Mouse (Mus musculus): ENCODE measurements at regions not wholly inside any gene's neighbourhood (a gene's known extent, or its start where the extent isn't known, plus 50 kb on each side); places are given as distances from the start of the nearest gene placed in this dataset.

DNA sequence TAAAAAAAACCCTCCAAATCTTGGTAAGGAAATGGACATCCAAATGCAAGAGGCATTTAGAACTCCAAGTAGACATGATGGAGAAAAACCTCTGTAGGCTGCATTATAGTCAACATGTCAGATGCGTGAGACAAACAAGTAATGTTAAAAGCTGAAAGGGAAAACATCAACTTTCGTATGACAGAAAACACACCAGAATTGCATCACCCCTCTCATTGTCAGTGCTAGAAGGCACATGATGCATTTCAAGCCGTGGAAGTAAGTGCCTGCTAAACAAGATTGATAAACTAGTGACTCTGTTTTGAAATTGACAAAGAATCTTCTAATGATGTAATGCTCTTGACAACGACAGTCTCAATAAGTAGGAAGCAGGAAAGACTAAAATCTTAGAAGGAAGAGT is 96.1 kb downstream of the Mbl2 start:
- Histone ChIP-seq H3K27me3 (replicated peaks; ENCODE audit: control insufficient read depth, insufficient read depth, low read length) (no peaks in the 10 kb centered on the region), H3K27ac (replicated peaks; ENCODE audit: low read depth, low read length) (no peak overlapping the region), H3K9ac (ENCODE audit: low read depth, low read length) (no peak overlapping the region), H3K36me3 (ENCODE audit: control insufficient read depth, insufficient read depth, low read length) (no peaks in the 10 kb centered on the region), H3K4me3 (ENCODE audit: low read depth, low read length) (no peak overlapping the region), H3K9me3 (ENCODE audit: control insufficient read depth, low read length) (no peaks in the 10 kb centered on the region), H3K4me2 (ENCODE audit: low read depth, low read length) (no peak overlapping the region), H3K4me1 (ENCODE audit: control insufficient read depth, insufficient read depth, low read length) (no peaks in the 10 kb centered on the region)
- DNase-seq (ENCODE audit: low spot score) (no peak), ATAC-seq (ENCODE audit: low read depth) (no peak)
- 83% methylated on average over 4 of the region's 4 CpGs for WGBS

DNA sequence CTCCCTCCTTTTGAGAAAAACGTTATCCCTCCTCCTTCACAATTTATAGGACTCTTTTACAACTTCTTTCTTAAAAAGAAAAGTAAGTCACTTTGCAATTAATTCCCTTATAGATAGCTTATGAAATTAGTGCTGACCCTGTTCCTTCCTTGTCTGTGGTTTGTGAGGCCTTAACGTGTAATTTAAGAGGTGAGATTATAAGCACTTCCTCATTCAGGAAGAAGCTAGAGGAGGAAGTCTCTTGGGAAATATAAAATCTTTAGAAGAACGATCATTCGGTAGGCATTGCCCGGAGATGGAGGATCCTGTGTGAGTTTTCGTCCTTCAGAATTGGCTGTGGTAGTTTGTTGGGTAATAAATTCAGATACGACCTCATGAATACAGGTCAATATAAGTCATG is 98.0 kb downstream of the Mbl2 start:
- no peak overlapping the region for H3K9ac ChIP-seq (ENCODE audit: low read depth, low read length)
- H3K27me3 ChIP-seq (replicated peaks; ENCODE audit: control insufficient read depth, insufficient read depth, low read length): no peaks in the 10 kb centered on the region
- WGBS: 81% methylated on average over 7 of the region's 7 CpGs
- ATAC-seq (ENCODE audit: low read depth) (no peak), DNase-seq (ENCODE audit: low spot score) (no peak)
- H3K4me3 ChIP-seq (ENCODE audit: low read depth, low read length): no peak overlapping the region
- no peak overlapping the region for H3K27ac ChIP-seq (replicated peaks; ENCODE audit: low read depth, low read length)
- H3K4me2 ChIP-seq (ENCODE audit: low read depth, low read length): no peak overlapping the region
- no peaks in the 10 kb centered on the region for H3K4me1 ChIP-seq (ENCODE audit: control insufficient read depth, insufficient read depth, low read length)
- H3K9me3 ChIP-seq (ENCODE audit: control insufficient read depth, low read length): no peaks in the 10 kb centered on the region
- no peaks in the 10 kb centered on the region for H3K36me3 ChIP-seq (ENCODE audit: control insufficient read depth, insufficient read depth, low read length)

DNA sequence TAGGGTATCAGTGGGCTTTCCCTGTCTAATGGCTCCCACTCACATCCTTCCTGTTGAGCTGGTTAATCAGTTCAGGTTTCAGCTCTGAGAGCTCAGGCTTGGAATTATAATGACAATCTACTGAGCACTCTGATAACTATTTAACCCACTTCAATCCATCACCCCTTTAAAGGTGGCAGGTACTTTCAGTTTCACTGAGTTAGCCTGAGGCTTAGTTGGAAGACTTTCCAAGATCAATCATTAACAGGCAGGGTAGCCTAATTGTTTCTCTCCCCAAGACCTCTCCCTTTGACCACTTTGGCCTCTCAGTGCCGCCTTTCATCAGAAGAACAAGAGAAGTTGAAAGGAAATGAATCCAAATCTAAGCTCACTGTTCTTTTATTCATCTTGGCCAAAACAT is 99.1 kb downstream of the Mbl2 start:
- no peak overlapping the region for H3K4me2 ChIP-seq (ENCODE audit: low read depth, low read length)
- no peak overlapping the region for H3K27ac ChIP-seq (replicated peaks; ENCODE audit: low read depth, low read length)
- 70% methylated on average over 1 of the region's 1 CpGs for WGBS
- no peaks in the 10 kb centered on the region for H3K9me3 ChIP-seq (ENCODE audit: control insufficient read depth, low read length)
- no peaks in the 10 kb centered on the region for H3K36me3 ChIP-seq (ENCODE audit: control insufficient read depth, insufficient read depth, low read length)
- DNase-seq (ENCODE audit: low spot score): no peak
- H3K4me1 ChIP-seq (ENCODE audit: control insufficient read depth, insufficient read depth, low read length): peaks cover 4% of the 10 kb centered on the region; the same call in 1 of the 2 replicates
- no peaks in the 10 kb centered on the region for H3K27me3 ChIP-seq (replicated peaks; ENCODE audit: control insufficient read depth, insufficient read depth, low read length)
- ATAC-seq (ENCODE audit: low read depth): no peak
- no peak overlapping the region for H3K9ac ChIP-seq (ENCODE audit: low read depth, low read length)
- H3K4me3 ChIP-seq (ENCODE audit: low read depth, low read length): no peak overlapping the region

DNA sequence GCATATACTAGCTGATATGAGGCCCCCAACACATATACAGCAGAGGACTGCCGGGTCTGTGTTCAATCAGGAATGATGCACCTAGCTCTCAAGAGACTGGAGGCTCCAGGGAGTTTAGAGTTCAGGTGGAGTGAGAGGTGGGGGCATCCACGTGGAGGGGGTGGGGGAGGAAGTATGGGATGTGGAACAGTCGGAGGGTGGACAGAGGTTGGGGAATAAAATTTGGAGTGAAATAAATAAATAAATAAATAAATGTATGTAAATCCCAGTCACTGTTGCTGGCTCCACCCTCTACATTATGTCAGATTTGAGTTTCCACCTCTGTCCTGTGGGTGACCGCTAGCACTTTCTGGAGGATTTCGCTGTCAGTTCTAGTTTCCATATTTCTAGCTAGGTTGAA is 111.7 kb downstream of the Mbl2 start:
- Histone ChIP-seq H3K4me3 (ENCODE audit: low read depth, low read length) (no peak overlapping the region), H3K9me3 (ENCODE audit: control insufficient read depth, low read length) (no peaks in the 10 kb centered on the region), H3K9ac (ENCODE audit: low read depth, low read length) (no peak overlapping the region), H3K36me3 (ENCODE audit: control insufficient read depth, insufficient read depth, low read length) (no peaks in the 10 kb centered on the region), H3K27me3 (replicated peaks; ENCODE audit: control insufficient read depth, insufficient read depth, low read length) (no peaks in the 10 kb centered on the region), H3K27ac (replicated peaks; ENCODE audit: low read depth, low read length) (no peak overlapping the region), H3K4me2 (ENCODE audit: low read depth, low read length) (no peak overlapping the region), H3K4me1 (ENCODE audit: control insufficient read depth, insufficient read depth, low read length) (no peaks in the 10 kb centered on the region)
- 92% methylated on average over 5 of the region's 5 CpGs for WGBS
- no peak for ATAC-seq (ENCODE audit: low read depth)
- DNase-seq (ENCODE audit: low spot score): no peak

DNA sequence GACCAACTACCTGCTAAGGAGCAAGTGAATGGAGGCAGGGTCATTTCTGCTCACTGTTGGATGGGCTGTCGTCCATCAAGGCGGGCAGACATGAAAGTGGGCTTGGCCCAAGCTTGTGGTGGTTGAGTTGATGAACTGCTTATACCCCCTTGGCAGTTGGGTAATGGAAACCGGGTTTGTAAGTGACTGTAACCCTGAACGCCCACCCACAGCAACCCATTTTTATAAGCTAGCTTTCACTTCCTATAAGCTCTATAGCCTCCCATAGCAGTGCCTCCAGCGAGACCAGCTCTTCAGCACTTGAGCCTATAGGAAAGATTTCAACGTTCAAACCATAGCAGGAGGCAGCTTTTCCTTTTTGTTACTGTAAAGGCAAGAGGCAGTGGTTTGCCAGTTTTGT is 116.2 kb downstream of the Mbl2 start:
- H3K4me1 ChIP-seq (ENCODE audit: control insufficient read depth, insufficient read depth, low read length): no peaks in the 10 kb centered on the region
- no peaks in the 10 kb centered on the region for H3K9me3 ChIP-seq (ENCODE audit: control insufficient read depth, low read length)
- no peak overlapping the region for H3K4me2 ChIP-seq (ENCODE audit: low read depth, low read length)
- WGBS: 82% methylated on average over 6 of the region's 6 CpGs
- no peak for ATAC-seq (ENCODE audit: low read depth)
- no peak overlapping the region for H3K9ac ChIP-seq (ENCODE audit: low read depth, low read length)
- H3K27ac ChIP-seq (replicated peaks; ENCODE audit: low read depth, low read length): no peak overlapping the region
- DNase-seq (ENCODE audit: low spot score): no peak
- no peaks in the 10 kb centered on the region for H3K27me3 ChIP-seq (replicated peaks; ENCODE audit: control insufficient read depth, insufficient read depth, low read length)
- H3K36me3 ChIP-seq (ENCODE audit: control insufficient read depth, insufficient read depth, low read length): no peaks in the 10 kb centered on the region
- no peak overlapping the region for H3K4me3 ChIP-seq (ENCODE audit: low read depth, low read length)

DNA sequence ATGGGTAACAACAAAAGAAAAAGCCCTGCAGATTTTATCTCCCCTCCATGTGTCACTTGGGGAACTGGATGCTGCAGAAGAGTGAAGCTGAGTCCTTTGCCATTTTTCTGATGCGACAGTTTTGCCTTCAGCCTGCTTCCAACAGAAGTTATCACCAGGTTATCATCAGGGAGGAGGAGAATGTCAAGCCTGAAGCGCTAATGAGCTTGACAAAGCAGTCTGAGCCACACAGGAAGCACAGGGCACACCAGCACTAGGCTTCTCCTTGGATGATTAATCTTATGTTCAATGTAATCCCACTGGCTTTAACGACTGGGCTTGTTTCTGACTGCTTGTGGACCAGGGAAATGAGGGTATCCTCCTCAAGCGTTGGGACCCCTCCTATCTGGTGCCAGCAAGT is 122.2 kb downstream of the Mbl2 start:
- H3K27ac ChIP-seq (replicated peaks; ENCODE audit: low read depth, low read length): no peak overlapping the region
- DNase-seq (ENCODE audit: low spot score) (no peak), ATAC-seq (ENCODE audit: low read depth) (no peak)
- no peaks in the 10 kb centered on the region for H3K27me3 ChIP-seq (replicated peaks; ENCODE audit: control insufficient read depth, insufficient read depth, low read length)
- no peak overlapping the region for H3K4me2 ChIP-seq (ENCODE audit: low read depth, low read length)
- H3K4me1 ChIP-seq (ENCODE audit: control insufficient read depth, insufficient read depth, low read length): peaks cover 7% of the 10 kb centered on the region
- H3K4me3 ChIP-seq (ENCODE audit: low read depth, low read length): no peak overlapping the region
- 25% methylated on average over 4 of the region's 4 CpGs for WGBS
- H3K9me3 ChIP-seq (ENCODE audit: control insufficient read depth, low read length): no peaks in the 10 kb centered on the region
- H3K9ac ChIP-seq (ENCODE audit: low read depth, low read length): no peak overlapping the region
- no peaks in the 10 kb centered on the region for H3K36me3 ChIP-seq (ENCODE audit: control insufficient read depth, insufficient read depth, low read length)

DNA sequence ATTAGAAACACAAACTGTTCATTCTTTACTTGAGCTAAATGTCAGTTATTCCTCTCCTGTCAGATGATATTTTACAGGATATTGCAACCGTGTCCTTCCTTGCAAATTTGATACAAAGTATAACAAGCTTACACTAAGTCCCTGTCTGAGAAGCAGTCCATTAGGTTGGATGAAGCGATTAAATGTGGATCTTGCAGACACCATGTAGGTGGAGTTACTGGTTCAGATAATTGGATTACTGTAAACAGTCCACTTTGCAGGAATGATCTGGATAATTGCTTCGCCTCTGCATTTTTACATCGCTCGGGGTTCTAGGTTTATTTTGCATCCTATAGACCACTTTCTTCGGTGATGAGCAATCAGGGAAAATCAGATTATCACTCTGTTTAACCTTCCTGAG is 126.2 kb downstream of the Mbl2 start:
- H3K27ac ChIP-seq (replicated peaks; ENCODE audit: low read depth, low read length): no peak overlapping the region
- no peak overlapping the region for H3K4me2 ChIP-seq (ENCODE audit: low read depth, low read length)
- no peak overlapping the region for H3K4me3 ChIP-seq (ENCODE audit: low read depth, low read length)
- ATAC-seq (ENCODE audit: low read depth): no peak
- H3K4me1 ChIP-seq (ENCODE audit: control insufficient read depth, insufficient read depth, low read length): peaks cover 7% of the 10 kb centered on the region
- 40% methylated on average over 6 of the region's 6 CpGs for WGBS
- H3K36me3 ChIP-seq (ENCODE audit: control insufficient read depth, insufficient read depth, low read length): no peaks in the 10 kb centered on the region
- H3K9me3 ChIP-seq (ENCODE audit: control insufficient read depth, low read length): no peaks in the 10 kb centered on the region
- DNase-seq (ENCODE audit: low spot score): no peak
- H3K9ac ChIP-seq (ENCODE audit: low read depth, low read length): no peak overlapping the region
- no peaks in the 10 kb centered on the region for H3K27me3 ChIP-seq (replicated peaks; ENCODE audit: control insufficient read depth, insufficient read depth, low read length)

DNA sequence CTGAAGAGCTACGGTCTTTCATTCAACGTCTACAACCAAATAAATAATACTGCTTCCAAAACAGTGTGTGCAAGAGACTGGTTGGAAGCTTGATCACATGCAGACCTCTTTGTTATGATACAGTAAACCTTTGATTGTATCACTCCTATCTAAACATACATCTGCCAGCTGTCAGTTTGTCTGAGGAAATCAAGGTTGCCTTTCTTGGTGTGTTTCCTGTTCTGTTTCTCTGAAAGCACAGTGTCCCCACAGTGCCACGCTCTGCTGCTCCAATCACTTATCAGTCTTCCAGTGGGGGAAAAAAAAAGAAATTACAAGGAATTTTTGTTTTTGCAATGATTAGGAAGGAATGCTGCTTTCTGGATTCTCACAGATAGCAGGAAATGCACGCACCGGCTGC is 139.2 kb downstream of the Mbl2 start:
- 31% methylated on average over 5 of the region's 5 CpGs for WGBS
- no peaks in the 10 kb centered on the region for H3K27me3 ChIP-seq (replicated peaks; ENCODE audit: control insufficient read depth, insufficient read depth, low read length)
- H3K4me2 ChIP-seq (ENCODE audit: low read depth, low read length): no peak overlapping the region
- no peaks in the 10 kb centered on the region for H3K9me3 ChIP-seq (ENCODE audit: control insufficient read depth, low read length)
- DNase-seq (ENCODE audit: low spot score): no peak
- no peaks in the 10 kb centered on the region for H3K4me1 ChIP-seq (ENCODE audit: control insufficient read depth, insufficient read depth, low read length)
- H3K9ac ChIP-seq (ENCODE audit: low read depth, low read length): no peak overlapping the region
- H3K36me3 ChIP-seq (ENCODE audit: control insufficient read depth, insufficient read depth, low read length): no peaks in the 10 kb centered on the region
- ATAC-seq (ENCODE audit: low read depth): no peak
- no peak overlapping the region for H3K27ac ChIP-seq (replicated peaks; ENCODE audit: low read depth, low read length)
- no peak overlapping the region for H3K4me3 ChIP-seq (ENCODE audit: low read depth, low read length)

DNA sequence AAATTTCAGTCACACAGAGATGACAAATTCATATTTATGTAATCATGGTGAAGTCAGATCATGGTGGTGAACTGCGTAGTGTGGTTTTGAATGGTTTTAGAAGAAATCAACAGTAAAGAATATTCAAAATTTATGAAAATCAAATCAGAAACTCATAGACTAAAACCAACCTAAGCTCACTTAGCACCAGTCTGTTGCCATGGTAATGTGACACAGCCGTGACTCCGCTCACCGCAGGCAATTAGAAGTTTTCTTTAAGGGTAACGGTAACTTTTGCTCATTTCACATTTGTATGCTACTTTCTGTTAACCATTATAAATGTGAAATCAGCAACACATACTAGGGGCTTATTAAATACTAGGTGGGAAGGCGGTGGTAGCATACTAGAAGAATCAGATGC is 147.0 kb downstream of the Mbl2 start:
- Histone ChIP-seq H3K9me3 (ENCODE audit: control insufficient read depth, low read length) (no peaks in the 10 kb centered on the region), H3K4me3 (ENCODE audit: low read depth, low read length) (no peak overlapping the region), H3K4me2 (ENCODE audit: low read depth, low read length) (no peak overlapping the region), H3K4me1 (ENCODE audit: control insufficient read depth, insufficient read depth, low read length) (no peaks in the 10 kb centered on the region), H3K9ac (ENCODE audit: low read depth, low read length) (no peak overlapping the region), H3K27ac (replicated peaks; ENCODE audit: low read depth, low read length) (no peak overlapping the region), H3K36me3 (ENCODE audit: control insufficient read depth, insufficient read depth, low read length) (no peaks in the 10 kb centered on the region), H3K27me3 (replicated peaks; ENCODE audit: control insufficient read depth, insufficient read depth, low read length) (no peaks in the 10 kb centered on the region)
- DNase-seq (ENCODE audit: low spot score): no peak
- no peak for ATAC-seq (ENCODE audit: low read depth)
- 54% methylated on average over 6 of the region's 6 CpGs for WGBS
